Mouse (Mus musculus) embryonic facial prominence, embryonic 14.5 days (tissue): Measurements from ENCODE around the gene Socs1. TPM values are rescaled to one million over a fixed set of nuclear protein-coding genes. Genes with fewer than 3 reads are reported as not detected.

Experiments
- ATAC-seq: fragments of 200-750 bp; cut with Nextera tagmentation; 2 replicates; pipeline ENCODE4 v1.8.0; 2017; ENCODE audit warnings: low read depth, moderate number of reproducible peaks, moderate TSS enrichment
- DNase-seq: peaks from one replicate; pipeline ENCODE4 v3.0.0-alpha.2; 2015; ENCODE audit warnings: low spot score
- H3K27ac ChIP-seq: fragments of 300-500 bp; sonication (generic); replicated peaks from 2 replicates; pipeline ENCODE4 v1.5.1; 2014; ENCODE audit warnings: low read depth, mild to moderate bottlenecking, low read length, moderate library complexity
- H3K27me3 ChIP-seq: fragments of 300-500 bp; sonication (generic); replicated peaks from 2 replicates; pipeline ENCODE4 v1.6.1; 2014; ENCODE audit warnings: low read length; ENCODE audit not compliant: control insufficient read depth, insufficient read depth
- H3K36me3 ChIP-seq: fragments of 300-500 bp; sonication (generic); 2 replicates; pipeline ENCODE4 v1.6.1; 2014; ENCODE audit warnings: low read length, mixed read lengths; ENCODE audit not compliant: control insufficient read depth, insufficient read depth
- H3K4me1 ChIP-seq: fragments of 300-500 bp; sonication (generic); 2 replicates; pipeline ENCODE4 v1.6.1; 2014; ENCODE audit warnings: antibody characterized with exemption, low read length; ENCODE audit not compliant: control insufficient read depth, insufficient read depth
- H3K4me2 ChIP-seq: fragments of 300-500 bp; sonication (generic); 2 replicates; pipeline ENCODE4 v1.6.1; 2014; ENCODE audit warnings: low read depth, mild to moderate bottlenecking, low read length, moderate library complexity, mixed read lengths
- H3K4me3 ChIP-seq: fragments of 300-500 bp; sonication (generic); 2 replicates; pipeline ENCODE4 v1.5.1; 2014; ENCODE audit warnings: low read depth, mild to moderate bottlenecking, low read length
- H3K9ac ChIP-seq: fragments of 300-500 bp; sonication (generic); 2 replicates; pipeline ENCODE4 v1.6.1; 2014; ENCODE audit warnings: low read depth, mild to moderate bottlenecking, low read length, moderate library complexity, mixed read lengths
- H3K9me3 ChIP-seq: fragments of 300-500 bp; sonication (generic); 2 replicates; pipeline ENCODE4 v1.6.1; 2016; ENCODE audit warnings: low read length; ENCODE audit not compliant: control insufficient read depth
- whole genome bisulfite sequencing: fragments of 180-500 bp; shearing (Covaris S2); extraction: QIAGEN DNeasy Blood & Tissue Kit; methylation state at CpG from one replicate; pipeline ENCODE4 v1.1.7; 2014; 5-methylcytosine and 5-hydroxymethylcytosine counted together
- polyA plus RNA-seq: library from polyadenylated mRNA; unstranded; fragments of >200 nt; fragmentation: Nextera tagmentation; extraction: Ambion mirVana; gene quantifications from 2 replicates; pipeline ENCODE4 v1.2.1, GENCODE M21; 2014

The Socs1 gene
- polyA plus RNA-seq, 1 experiment from 2014 or later = 10.8 TPM

- Histone ChIP-seq H3K4me3 (no peak overlapping the region), H3K9ac (no peak overlapping the region), H3K9me3 (no peaks in the 10 kb centered on the region), H3K4me1 (peaks cover 8% of the 10 kb centered on the region; the same call in 1 of the 2 replicates), H3K27ac (no peak overlapping the region), H3K36me3 (no peaks in the 10 kb centered on the region), H3K4me2 (no peak overlapping the region), H3K27me3 (no peaks in the 10 kb centered on the region)
- no peak for ATAC-seq
- DNase-seq = no peak
- 50% methylated on average over 9 of the region's 9 CpGs for WGBS
Measured at GRCm38 (mm10) chr16:10739854-10740398, 45.4 kb downstream of the Socs1 start.

GRCm38 (mm10) chr16:10738866-10739265 lies 46.5 kb downstream of the Socs1 start:
- Histone ChIP-seq H3K36me3 (no peaks in the 10 kb centered on the region), H3K4me1 (peaks cover 8% of the 10 kb centered on the region; the same call in 1 of the 2 replicates), H3K27ac (no peak overlapping the region), H3K9ac (no peak overlapping the region), H3K4me3 (no peak overlapping the region), H3K4me2 (no peak overlapping the region), H3K27me3 (no peaks in the 10 kb centered on the region), H3K9me3 (no peaks in the 10 kb centered on the region)
- 75% methylated on average over 3 of the region's 3 CpGs for WGBS
- DNase-seq (no peak), ATAC-seq (no peak)

- 38% methylated on average over 2 of the region's 2 CpGs for WGBS
- Histone ChIP-seq H3K27ac (no peak overlapping the region; the same call in 1 of the 2 replicates), H3K36me3 (no peaks in the 10 kb centered on the region), H3K9me3 (no peaks in the 10 kb centered on the region), H3K4me3 (no peak overlapping the region), H3K4me2 (no peak overlapping the region), H3K9ac (no peak overlapping the region), H3K4me1 (peaks cover 8% of the 10 kb centered on the region; the same call in 1 of the 2 replicates), H3K27me3 (no peaks in the 10 kb centered on the region)
- no peak for ATAC-seq
- DNase-seq = no peak
Measured at GRCm38 (mm10) chr16:10737571-10737970, 47.8 kb downstream of the Socs1 start.

GRCm38 (mm10) chr16:10736364-10736763 lies 49.0 kb downstream of the Socs1 start:
- no peak overlapping the region for H3K4me3 ChIP-seq
- H3K36me3 ChIP-seq = no peaks in the 10 kb centered on the region
- H3K27me3 ChIP-seq = no peaks in the 10 kb centered on the region
- no peak for ATAC-seq
- WGBS = 72% methylated on average over 10 of the region's 10 CpGs
- H3K4me1 ChIP-seq = peaks cover 8% of the 10 kb centered on the region; the same call in 1 of the 2 replicates
- H3K27ac ChIP-seq = no peak overlapping the region
- no peaks in the 10 kb centered on the region for H3K9me3 ChIP-seq
- no peak overlapping the region for H3K4me2 ChIP-seq
- H3K9ac ChIP-seq = no peak overlapping the region
- DNase-seq = no peak

GRCm38 (mm10) chr16:10735781-10736180 lies 49.6 kb downstream of the Socs1 start:
- 78% methylated on average over 2 of the region's 2 CpGs for WGBS
- Histone ChIP-seq H3K4me3 (no peak overlapping the region), H3K27ac (no peak overlapping the region), H3K9ac (no peak overlapping the region), H3K4me2 (no peak overlapping the region), H3K27me3 (no peaks in the 10 kb centered on the region), H3K9me3 (no peaks in the 10 kb centered on the region), H3K4me1 (peaks cover 8% of the 10 kb centered on the region; the same call in 1 of the 2 replicates), H3K36me3 (no peaks in the 10 kb centered on the region)
- no peak for ATAC-seq
- DNase-seq = no peak

- Histone ChIP-seq H3K4me1 (peaks cover 2% of the 10 kb centered on the region; the same call in 1 of the 2 replicates), H3K4me3 (no peak overlapping the region), H3K9ac (no peak overlapping the region), H3K27ac (no peak overlapping the region), H3K4me2 (no peak overlapping the region), H3K36me3 (no peaks in the 10 kb centered on the region), H3K9me3 (no peaks in the 10 kb centered on the region), H3K27me3 (no peaks in the 10 kb centered on the region)
- DNase-seq = no peak
- ATAC-seq = no peak
- 81% methylated on average over 5 of the region's 5 CpGs for WGBS
Measured at GRCm38 (mm10) chr16:10732421-10732820, 52.9 kb downstream of the Socs1 start.

Other genes starting within 250 kb of the Socs1 start
- 28.0 and 30.3 TPM in 2 replicates for gene Dexi, start 242.5 kb downstream of the Socs1 start, polyA plus RNA-seq
- gene Clec16a, start 240.2 kb downstream of the Socs1 start, polyA plus RNA-seq = 26.8 and 29.6 TPM in 2 replicates
- not detected in 2 replicates for gene Tnp2, start 3.1 kb upstream of the Socs1 start, polyA plus RNA-seq
- not detected in 2 replicates for gene Prm3, start 5.4 kb upstream of the Socs1 start, polyA plus RNA-seq
- not detected in 2 replicates for gene Prm2, start 10.6 kb upstream of the Socs1 start, polyA plus RNA-seq
- not detected in 2 replicates for gene Prm1, start 20.3 kb upstream of the Socs1 start, polyA plus RNA-seq
- gene Gm11172, start 27.4 kb upstream of the Socs1 start, polyA plus RNA-seq = not detected in 2 replicates
- gene Rmi2, start 49.5 kb upstream of the Socs1 start, polyA plus RNA-seq = 2.0 and 3.3 TPM in 2 replicates